Mouse (Mus musculus) hindbrain, embryonic 15.5 days (tissue): ENCODE results near the gene Tprg. TPM values are rescaled to one million over a fixed set of nuclear protein-coding genes. Genes with fewer than 3 reads are reported as not detected.

Source experiments
- ATAC-seq: fragments of 200-750 bp; cut with Nextera tagmentation; 2 replicates; pipeline ENCODE4 v1.8.0; 2017; ENCODE audit warnings: low read depth, moderate number of reproducible peaks, moderate TSS enrichment; ENCODE audit not compliant: low FRiP score
- H3K27ac ChIP-seq: fragments of 300-500 bp; sonication (generic); replicated peaks from 2 replicates; pipeline ENCODE4 v1.5.1; 2015; ENCODE audit warnings: mild to moderate bottlenecking, inconsistent platforms
- H3K27me3 ChIP-seq: fragments of 300-500 bp; sonication (generic); 2 replicates; pipeline ENCODE4 v1.6.1; 2015; ENCODE audit warnings: control low read depth, inconsistent platforms
- H3K36me3 ChIP-seq: fragments of 300-500 bp; sonication (generic); 2 replicates; pipeline ENCODE4 v1.6.1; 2015; ENCODE audit warnings: control low read depth, inconsistent platforms
- H3K4me1 ChIP-seq: fragments of 300-500 bp; sonication (generic); replicated peaks from 2 replicates; pipeline ENCODE4 v1.6.1; 2015; ENCODE audit warnings: control low read depth, inconsistent platforms
- H3K4me2 ChIP-seq: fragments of 300-500 bp; sonication (generic); 2 replicates; pipeline ENCODE4 v1.6.1; 2015; ENCODE audit warnings: moderate library complexity, mild to moderate bottlenecking, inconsistent platforms
- H3K4me3 ChIP-seq: fragments of 300-500 bp; sonication (generic); 2 replicates; pipeline ENCODE4 v1.5.1; 2015; ENCODE audit warnings: mild to moderate bottlenecking, inconsistent platforms
- H3K9ac ChIP-seq: fragments of 300-500 bp; sonication (generic); 2 replicates; pipeline ENCODE4 v1.6.1; 2015; ENCODE audit warnings: inconsistent platforms
- H3K9me3 ChIP-seq: fragments of 300-500 bp; sonication (generic); 2 replicates; pipeline ENCODE4 v1.6.1; 2016; ENCODE audit warnings: control low read depth, inconsistent platforms
- WGBS: fragments of 180-500 bp; shearing (Covaris S2); methylation state at CpG from one replicate; pipeline ENCODE4 v1.1.7; 2015; 5-methylcytosine and 5-hydroxymethylcytosine counted together
- polyA plus RNA-seq: library from polyadenylated mRNA; unstranded; fragments of >200 nt; fragmentation: Nextera tagmentation; extraction: Ambion mirVana; gene quantifications from 2 replicates; pipeline ENCODE4 v1.2.1, GENCODE M21; 2015

The Tprg gene
- polyA plus RNA-seq, 1 experiment from 2014 or later: not detected

DNA sequence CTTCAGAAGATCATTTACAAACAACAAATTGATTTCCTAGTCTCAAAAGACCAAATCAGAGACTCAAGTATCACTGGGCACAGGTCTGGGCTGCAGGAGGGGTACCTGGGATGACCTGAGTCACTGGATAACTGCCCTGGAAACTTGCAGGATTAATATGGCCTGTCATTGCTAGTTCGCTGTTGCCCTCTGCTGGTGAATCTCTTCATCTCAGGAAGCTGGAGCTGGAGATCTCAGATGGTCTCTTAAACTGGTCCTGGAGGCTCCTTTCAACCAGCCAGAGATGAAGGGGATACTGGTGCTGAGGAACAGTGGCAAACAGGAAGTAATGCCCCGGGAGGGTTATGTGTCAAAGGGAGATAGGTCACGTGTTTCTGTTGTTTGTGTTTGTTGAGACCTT lies 63.0 kb downstream of the Tprg start:
- H3K27ac ChIP-seq: no peak overlapping the region
- H3K36me3 ChIP-seq: no peaks in the 10 kb centered on the region
- no peaks in the 10 kb centered on the region for H3K4me1 ChIP-seq
- no peak overlapping the region for H3K4me3 ChIP-seq
- WGBS: 8% methylated on average over 3 of the region's 3 CpGs
- H3K27me3 ChIP-seq: no peaks in the 10 kb centered on the region
- H3K4me2 ChIP-seq: no peak overlapping the region
- ATAC-seq: peak; percentile 42; the same call in 1 of the 2 replicates
- no peaks in the 10 kb centered on the region for H3K9me3 ChIP-seq
- no peak overlapping the region for H3K9ac ChIP-seq

DNA sequence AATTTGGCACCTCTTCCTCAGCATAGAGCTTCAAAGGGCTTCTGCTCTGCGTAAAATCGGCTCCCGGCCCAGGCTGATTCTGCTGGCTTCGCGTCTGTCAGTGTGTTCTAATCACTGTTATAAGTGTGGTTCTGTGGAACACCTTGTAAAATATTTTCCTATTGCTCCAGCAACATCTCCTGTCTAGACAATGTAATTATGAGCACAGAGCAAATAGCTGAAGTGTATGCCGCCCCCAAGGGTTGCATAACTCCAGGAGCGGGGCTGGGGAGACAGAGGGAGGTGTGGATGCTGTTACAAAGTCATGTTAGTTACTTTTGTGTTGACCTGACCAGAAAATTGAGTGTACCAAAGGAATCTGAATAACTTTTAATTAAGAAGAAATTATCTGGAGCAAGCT lies 81.2 kb downstream of the Tprg start:
- 85% methylated on average over 7 of the region's 7 CpGs for WGBS
- Histone ChIP-seq H3K27ac (no peak overlapping the region), H3K27me3 (no peaks in the 10 kb centered on the region), H3K4me3 (no peak overlapping the region), H3K36me3 (no peaks in the 10 kb centered on the region), H3K4me2 (no peak overlapping the region), H3K9me3 (no peaks in the 10 kb centered on the region), H3K9ac (no peak overlapping the region), H3K4me1 (no peaks in the 10 kb centered on the region)
- no peak for ATAC-seq

DNA sequence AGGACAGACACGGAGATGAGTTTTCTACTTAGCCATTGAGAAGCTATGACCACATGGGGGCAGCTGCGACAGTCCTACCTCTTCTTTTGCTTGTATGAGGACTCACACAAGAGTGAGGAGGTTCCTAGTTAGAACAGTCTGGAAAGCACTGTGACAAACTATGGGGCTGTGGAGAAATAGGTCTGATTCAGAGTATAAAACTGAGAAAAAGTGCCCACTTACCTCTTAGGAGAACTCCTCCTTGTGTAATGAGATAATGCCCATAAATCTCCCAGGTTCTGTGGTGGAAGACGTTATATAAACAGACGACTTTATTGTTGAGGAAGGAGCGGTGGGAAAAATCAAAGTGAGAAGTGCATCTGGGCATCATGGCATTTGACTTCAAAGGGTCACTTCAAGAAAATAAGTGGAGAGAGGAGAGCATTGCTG lies 83.4 kb downstream of the Tprg start:
- H3K27me3 ChIP-seq: no peaks in the 10 kb centered on the region
- no peaks in the 10 kb centered on the region for H3K36me3 ChIP-seq
- no peak overlapping the region for H3K4me3 ChIP-seq
- H3K9ac ChIP-seq: no peak overlapping the region
- WGBS: 70% methylated on average over 5 of the region's 5 CpGs
- no peak for ATAC-seq
- no peaks in the 10 kb centered on the region for H3K9me3 ChIP-seq
- no peak overlapping the region for H3K27ac ChIP-seq
- H3K4me2 ChIP-seq: no peak overlapping the region
- H3K4me1 ChIP-seq: no peaks in the 10 kb centered on the region

DNA sequence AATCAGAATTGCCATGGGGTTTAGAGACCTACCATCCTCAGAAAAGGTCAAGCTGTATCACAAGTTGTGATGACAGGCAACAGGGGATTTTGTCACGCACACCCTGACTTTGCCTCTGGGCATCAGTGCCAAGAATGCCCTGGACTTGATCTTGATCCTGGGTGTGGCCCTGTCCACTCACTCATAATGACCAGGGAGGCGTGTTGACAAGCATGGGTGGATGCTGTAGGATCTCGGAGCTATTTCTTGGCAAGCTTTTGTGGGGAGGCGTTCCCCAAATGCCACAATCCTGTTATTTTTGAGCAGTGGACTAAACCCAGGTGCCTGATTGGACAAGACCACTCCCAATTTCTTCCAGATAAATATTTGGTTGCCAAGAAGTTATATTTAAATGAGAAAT lies 87.5 kb downstream of the Tprg start:
- no peak overlapping the region for H3K27ac ChIP-seq
- H3K4me1 ChIP-seq: no peaks in the 10 kb centered on the region; the same call in 1 of the 2 replicates
- no peaks in the 10 kb centered on the region for H3K36me3 ChIP-seq
- no peak overlapping the region for H3K4me2 ChIP-seq
- no peak overlapping the region for H3K4me3 ChIP-seq
- ATAC-seq: no peak
- no peak overlapping the region for H3K9ac ChIP-seq
- 89% methylated on average over 4 of the region's 4 CpGs for WGBS
- no peaks in the 10 kb centered on the region for H3K9me3 ChIP-seq
- no peaks in the 10 kb centered on the region for H3K27me3 ChIP-seq

DNA sequence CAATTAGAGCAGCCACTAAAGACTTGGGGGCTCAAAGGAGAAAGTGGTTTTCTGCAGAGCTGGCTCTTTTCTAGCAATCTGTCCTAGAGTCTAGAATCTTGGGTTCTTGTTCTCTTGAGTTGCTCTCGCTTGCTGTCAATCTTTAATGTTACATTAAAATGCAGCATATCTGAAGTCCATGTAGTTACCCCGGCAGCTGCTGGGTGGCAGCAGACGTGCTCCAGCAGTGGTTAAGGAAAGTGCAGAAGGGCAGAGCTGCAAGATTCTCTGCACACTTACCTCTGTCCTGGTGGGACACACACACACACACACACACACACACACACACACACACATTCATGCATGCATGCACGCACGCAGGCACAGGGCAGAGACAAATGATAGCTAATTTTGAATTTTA lies 88.2 kb downstream of the Tprg start:
- Histone ChIP-seq H3K4me3 (no peak overlapping the region), H3K4me1 (no peaks in the 10 kb centered on the region; the same call in 1 of the 2 replicates), H3K36me3 (no peaks in the 10 kb centered on the region), H3K9me3 (no peaks in the 10 kb centered on the region), H3K4me2 (no peak overlapping the region), H3K9ac (no peak overlapping the region), H3K27ac (no peak overlapping the region), H3K27me3 (no peaks in the 10 kb centered on the region)
- WGBS: 68% methylated on average over 5 of the region's 5 CpGs
- no peak for ATAC-seq

DNA sequence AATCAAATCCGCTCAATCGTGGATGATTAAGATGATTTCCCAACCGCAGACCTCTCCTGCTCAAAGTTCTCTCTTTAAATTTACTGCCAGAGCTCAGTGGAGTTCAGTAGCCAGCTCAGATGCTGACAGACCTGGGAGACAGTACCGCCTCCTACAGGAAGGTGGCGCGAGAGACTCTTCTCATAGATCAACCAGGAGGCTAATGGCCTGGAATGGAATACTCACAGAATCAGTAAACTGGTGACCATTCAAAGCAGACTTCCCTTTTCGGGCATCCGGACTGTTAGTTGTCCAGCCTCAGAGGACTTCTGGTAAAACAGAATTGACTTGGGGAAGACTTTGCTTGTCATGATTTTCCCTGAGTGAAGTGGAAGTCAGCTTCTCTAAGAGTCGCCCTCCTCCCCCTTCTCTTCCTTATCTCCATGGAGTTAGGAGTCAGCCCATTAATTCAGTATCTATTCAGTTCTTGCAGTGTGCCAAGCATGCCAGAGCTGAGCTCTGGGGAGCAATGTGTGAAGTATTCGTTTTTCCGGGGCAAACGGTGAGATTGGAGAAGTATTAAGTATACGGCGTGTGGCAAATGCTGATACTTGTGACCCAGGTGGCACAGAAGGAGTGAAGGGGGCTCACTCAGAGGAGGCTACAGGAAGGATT lies 90.2 kb downstream of the Tprg start:
- 31% methylated on average over 14 of the region's 14 CpGs for WGBS
- no peak overlapping the region for H3K4me2 ChIP-seq

DNA sequence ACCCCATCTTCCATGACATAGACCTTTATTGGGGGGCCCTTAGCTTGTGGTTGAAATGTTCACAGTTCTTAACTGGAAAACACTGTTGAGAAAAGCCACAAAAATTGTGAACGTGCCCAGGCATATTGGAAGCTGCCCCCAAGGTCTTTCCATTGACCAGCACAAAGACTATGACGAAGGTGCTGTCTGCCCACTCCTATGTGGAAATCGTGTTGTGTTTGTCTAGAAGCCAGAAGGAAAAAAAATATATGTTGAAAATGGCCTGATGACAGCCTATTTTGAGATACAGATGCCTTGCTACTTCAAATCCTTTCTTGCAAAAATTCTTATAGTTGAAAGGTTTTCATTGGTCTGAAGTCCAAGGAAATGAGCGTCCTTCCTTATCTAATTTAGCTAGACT lies 91.1 kb downstream of the Tprg start:
- H3K4me2 ChIP-seq: no peak overlapping the region
- H3K36me3 ChIP-seq: no peaks in the 10 kb centered on the region
- H3K27me3 ChIP-seq: no peaks in the 10 kb centered on the region
- H3K4me3 ChIP-seq: no peak overlapping the region
- 85% methylated on average over 4 of the region's 4 CpGs for WGBS
- no peaks in the 10 kb centered on the region for H3K9me3 ChIP-seq
- no peak for ATAC-seq
- H3K4me1 ChIP-seq: no peaks in the 10 kb centered on the region; the same call in 1 of the 2 replicates
- H3K27ac ChIP-seq: no peak overlapping the region
- H3K9ac ChIP-seq: no peak overlapping the region

More for the DNA sequence above, 90.2 kb downstream of the Tprg start:
- Histone ChIP-seq H3K27ac (no peak overlapping the region), H3K27me3 (no peaks in the 10 kb centered on the region), H3K9me3 (no peaks in the 10 kb centered on the region), H3K36me3 (no peaks in the 10 kb centered on the region), H3K4me1 (no peaks in the 10 kb centered on the region; the same call in 1 of the 2 replicates), H3K9ac (no peak overlapping the region), H3K4me3 (no peak overlapping the region)
- peak; percentile 85 for ATAC-seq

DNA sequence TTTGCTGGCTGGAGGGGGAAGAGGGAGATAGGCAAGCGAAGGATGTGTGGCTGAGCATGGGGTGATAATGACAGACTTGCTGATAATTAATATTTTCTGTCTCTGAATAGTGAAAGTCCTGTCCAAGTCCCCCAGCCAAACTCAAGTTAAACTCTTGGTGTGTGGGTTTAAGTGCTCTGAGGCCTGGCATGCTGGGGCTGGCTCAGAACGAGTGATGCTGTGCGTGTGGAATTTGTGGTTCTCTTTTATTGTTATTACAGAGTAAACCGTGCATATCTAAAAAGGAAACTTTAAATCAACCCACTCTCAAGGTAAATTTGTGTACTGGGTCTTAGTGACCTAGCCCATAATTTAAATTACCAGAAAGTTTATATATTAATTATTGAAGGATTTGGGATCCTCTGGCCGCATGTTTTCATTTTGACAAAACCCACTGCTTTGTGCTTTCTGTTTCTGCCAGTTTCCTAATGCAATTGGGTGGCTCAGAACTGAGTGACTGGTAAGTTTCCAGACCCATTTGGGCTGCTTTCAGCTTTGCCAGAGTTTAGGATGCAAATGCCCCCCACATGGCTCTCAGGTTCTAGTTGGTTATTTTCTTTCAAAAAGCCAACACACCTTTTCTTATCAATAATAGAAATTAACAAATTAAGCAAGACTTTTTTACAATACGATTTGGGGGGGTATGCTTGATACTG lies 99.0 kb downstream of the Tprg start:
- H3K36me3 ChIP-seq: no peaks in the 10 kb centered on the region
- H3K4me3 ChIP-seq: no peak overlapping the region
- no peaks in the 10 kb centered on the region for H3K9me3 ChIP-seq
- H3K9ac ChIP-seq: no peak overlapping the region
- H3K27ac ChIP-seq: no peak overlapping the region
- H3K27me3 ChIP-seq: no peaks in the 10 kb centered on the region
- no peak overlapping the region for H3K4me2 ChIP-seq
- no peak for ATAC-seq
- no peaks in the 10 kb centered on the region for H3K4me1 ChIP-seq
- WGBS: 86% methylated on average over 6 of the region's 6 CpGs

DNA sequence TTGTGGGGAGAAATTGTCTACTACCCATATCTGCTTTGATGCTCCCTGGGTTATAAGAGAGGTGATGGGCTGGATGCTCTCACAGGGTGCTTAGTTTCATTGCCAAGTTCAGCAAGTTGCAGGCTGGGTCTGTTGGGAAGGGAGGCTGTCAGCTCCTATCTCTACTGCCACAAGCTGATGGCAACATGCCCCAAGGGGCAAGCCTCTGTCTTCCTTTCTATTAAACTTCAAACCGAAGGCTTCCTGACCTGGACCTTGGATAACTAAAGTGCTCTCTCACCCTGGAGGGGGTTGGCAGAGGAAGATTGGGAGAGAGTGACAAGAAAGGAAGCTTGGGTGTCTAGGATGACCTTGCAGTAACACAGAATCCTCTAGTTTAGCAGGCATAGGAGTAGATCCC lies 108.1 kb downstream of the Tprg start:
- Histone ChIP-seq H3K27me3 (no peaks in the 10 kb centered on the region), H3K36me3 (no peaks in the 10 kb centered on the region), H3K9ac (no peak overlapping the region), H3K4me3 (no peak overlapping the region), H3K4me2 (no peak overlapping the region), H3K9me3 (no peaks in the 10 kb centered on the region), H3K27ac (no peak overlapping the region), H3K4me1 (no peaks in the 10 kb centered on the region)
- 77% methylated on average over 1 of the region's 1 CpGs for WGBS
- no peak for ATAC-seq

DNA sequence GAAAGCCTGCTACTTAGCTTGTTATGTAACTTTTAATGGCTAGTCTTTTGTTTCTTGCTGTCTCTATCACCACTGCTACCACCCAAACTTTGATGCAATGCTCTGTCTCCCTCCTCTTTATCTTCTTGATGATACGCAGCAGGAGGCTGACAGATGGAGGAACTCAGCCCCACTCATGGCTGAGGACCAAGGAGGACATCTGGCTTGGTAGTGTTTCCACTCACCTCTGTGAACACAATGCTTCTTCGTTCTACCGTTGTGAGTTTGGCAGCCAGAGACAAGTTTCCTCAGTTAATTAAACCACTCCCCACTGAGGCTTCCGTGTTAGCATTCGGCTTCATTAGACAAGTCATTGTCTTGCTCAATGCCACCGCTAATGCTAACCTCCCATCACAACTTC lies 117.5 kb downstream of the Tprg start:
- no peak overlapping the region for H3K4me2 ChIP-seq
- ATAC-seq: peak; percentile 76

DNA sequence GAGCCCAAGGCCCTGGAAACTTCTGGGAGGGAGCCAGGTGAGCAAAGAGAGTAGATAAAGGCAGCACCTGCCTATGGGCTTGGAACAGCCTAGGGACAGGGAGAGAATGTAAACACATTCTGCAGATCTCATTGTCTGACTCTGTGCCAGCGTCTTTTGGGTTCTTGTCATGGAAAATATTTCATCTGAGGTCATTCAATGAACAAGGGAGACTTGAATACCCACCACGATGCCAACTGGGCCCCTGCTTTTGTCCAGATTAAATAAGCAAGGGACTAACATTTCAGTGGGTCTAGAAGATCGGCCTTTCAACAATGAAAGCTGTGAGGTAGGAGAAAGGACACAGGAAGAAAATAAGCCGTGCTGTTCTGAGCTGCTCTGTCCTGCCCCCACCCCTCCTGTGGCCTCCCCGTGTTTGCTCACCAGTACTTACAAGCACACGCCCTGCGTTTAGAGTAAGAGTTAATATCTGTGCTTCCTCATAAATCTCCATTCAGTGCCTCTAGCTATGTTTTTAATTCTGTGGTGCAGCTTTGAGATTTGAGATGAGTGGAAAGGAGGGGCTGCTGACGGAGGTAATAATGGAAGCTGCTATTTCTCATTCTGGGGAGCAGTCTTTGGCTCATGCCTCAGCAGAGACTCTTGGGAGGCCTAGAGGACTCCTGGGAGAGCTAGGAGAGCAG lies 120.7 kb downstream of the Tprg start:
- Histone ChIP-seq H3K27ac (peak overlapping the region; percentile 60), H3K9ac (no peak overlapping the region), H3K9me3 (no peaks in the 10 kb centered on the region), H3K27me3 (no peaks in the 10 kb centered on the region), H3K4me1 (peaks cover 11% of the 10 kb centered on the region), H3K4me3 (no peak overlapping the region), H3K4me2 (peak overlapping the region; percentile 21; the same call in 1 of the 2 replicates), H3K36me3 (no peaks in the 10 kb centered on the region)
- ATAC-seq: peak; percentile 81
- WGBS: 19% methylated on average over 8 of the region's 8 CpGs

More for the DNA sequence above, 117.5 kb downstream of the Tprg start:
- Histone ChIP-seq H3K27ac (no peak overlapping the region), H3K4me1 (peaks cover 11% of the 10 kb centered on the region), H3K27me3 (no peaks in the 10 kb centered on the region), H3K36me3 (no peaks in the 10 kb centered on the region), H3K9ac (no peak overlapping the region), H3K9me3 (no peaks in the 10 kb centered on the region), H3K4me3 (no peak overlapping the region)
- WGBS: 33% methylated on average over 6 of the region's 6 CpGs

DNA sequence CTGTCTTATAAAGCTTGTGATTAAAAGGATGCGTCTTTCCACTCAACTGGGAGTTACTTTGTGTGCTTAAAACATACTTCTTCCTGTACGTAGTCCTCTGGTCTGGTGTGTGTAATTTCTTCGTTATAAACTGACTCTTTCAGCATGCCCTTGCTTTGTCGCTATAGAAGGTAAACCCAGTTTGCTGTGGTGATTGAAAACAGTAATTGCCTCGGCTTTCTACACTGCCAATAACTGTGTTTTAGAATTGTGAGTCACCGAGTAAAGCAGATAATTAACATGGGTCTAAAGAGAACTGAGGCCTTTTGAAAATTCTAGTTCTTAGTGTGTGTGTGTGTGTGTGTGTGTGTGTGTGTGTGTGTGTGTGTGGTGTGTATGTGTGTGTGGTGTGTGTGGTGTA lies 121.4 kb downstream of the Tprg start:
- Histone ChIP-seq H3K4me1 (peaks cover 11% of the 10 kb centered on the region), H3K27ac (peak overlapping the region; percentile 60), H3K36me3 (no peaks in the 10 kb centered on the region), H3K9me3 (no peaks in the 10 kb centered on the region), H3K9ac (no peak overlapping the region), H3K27me3 (no peaks in the 10 kb centered on the region), H3K4me3 (no peak overlapping the region), H3K4me2 (no peak overlapping the region)
- no peak for ATAC-seq
- WGBS: 63% methylated on average over 6 of the region's 6 CpGs
